Mouse (Mus musculus): Measurements from ENCODE around the gene Cobl. TPM values are rescaled to one million over a fixed set of nuclear protein-coding genes. Genes with fewer than 3 reads are reported as not detected.

Gene Cobl
- total RNA-seq, 2 experiments from 2014 or later = 49.0 to 49.8 TPM

- DNase-seq = no peak
- intact Hi-C loops (cut with DNase I) = no loop called here
These were observed 70.6 kb downstream of the Cobl start for GRCm38 (mm10) chr11:12394151-12394550.

GRCm38 (mm10) chr11:12384826-12385225 is 79.9 kb downstream of the Cobl start:
- peak; percentile 83 for DNase-seq
- intact Hi-C loops (cut with DNase I) = no loop called here

GRCm38 (mm10) chr11:12382991-12383390 is 81.8 kb downstream of the Cobl start:
- intact Hi-C loops (cut with DNase I) = no loop called here
- no peak for DNase-seq

DNA sequence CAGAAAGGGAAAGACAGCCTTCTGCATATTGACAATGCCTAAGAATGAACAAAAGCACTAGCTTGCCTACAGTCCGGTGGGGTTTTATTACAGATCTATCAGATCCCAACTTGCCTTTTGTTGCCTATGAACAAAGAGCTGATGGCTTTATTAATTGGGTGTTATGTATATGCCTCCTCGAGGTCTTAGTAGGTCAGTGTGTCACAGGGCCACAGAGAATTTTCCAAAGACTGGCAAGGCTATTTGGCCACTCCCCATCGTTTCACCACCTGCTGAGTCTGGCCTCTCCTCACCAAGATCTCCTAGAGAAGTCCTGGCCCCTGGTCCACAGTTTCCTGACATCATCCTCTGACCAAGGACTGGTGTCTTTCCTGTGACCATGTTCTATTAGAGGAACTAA is 83.7 kb downstream of the Cobl start:
- DNase-seq = no peak
- intact Hi-C loops (cut with DNase I) = no loop called here

DNA sequence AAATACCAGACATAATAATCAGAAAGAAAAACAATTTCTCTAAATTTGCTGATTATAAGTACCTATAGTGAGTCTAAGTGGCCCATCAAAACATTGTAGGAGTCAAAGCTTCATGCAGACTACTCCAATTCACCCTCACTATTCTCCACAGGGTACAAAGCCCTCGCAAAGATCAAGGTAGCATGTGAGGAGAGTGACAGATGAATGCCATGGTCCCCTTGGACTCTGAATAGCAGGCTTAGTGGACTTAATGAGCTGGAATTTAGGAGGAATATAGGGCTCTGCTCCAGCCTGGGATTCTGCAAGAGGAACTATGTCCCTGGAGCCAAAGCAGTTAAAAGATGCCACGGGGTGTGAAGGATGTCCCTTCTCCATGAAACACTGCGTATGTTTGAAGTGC is 88.1 kb downstream of the Cobl start:
- intact Hi-C loops (cut with DNase I) = no loop called here
- DNase-seq = no peak

DNA sequence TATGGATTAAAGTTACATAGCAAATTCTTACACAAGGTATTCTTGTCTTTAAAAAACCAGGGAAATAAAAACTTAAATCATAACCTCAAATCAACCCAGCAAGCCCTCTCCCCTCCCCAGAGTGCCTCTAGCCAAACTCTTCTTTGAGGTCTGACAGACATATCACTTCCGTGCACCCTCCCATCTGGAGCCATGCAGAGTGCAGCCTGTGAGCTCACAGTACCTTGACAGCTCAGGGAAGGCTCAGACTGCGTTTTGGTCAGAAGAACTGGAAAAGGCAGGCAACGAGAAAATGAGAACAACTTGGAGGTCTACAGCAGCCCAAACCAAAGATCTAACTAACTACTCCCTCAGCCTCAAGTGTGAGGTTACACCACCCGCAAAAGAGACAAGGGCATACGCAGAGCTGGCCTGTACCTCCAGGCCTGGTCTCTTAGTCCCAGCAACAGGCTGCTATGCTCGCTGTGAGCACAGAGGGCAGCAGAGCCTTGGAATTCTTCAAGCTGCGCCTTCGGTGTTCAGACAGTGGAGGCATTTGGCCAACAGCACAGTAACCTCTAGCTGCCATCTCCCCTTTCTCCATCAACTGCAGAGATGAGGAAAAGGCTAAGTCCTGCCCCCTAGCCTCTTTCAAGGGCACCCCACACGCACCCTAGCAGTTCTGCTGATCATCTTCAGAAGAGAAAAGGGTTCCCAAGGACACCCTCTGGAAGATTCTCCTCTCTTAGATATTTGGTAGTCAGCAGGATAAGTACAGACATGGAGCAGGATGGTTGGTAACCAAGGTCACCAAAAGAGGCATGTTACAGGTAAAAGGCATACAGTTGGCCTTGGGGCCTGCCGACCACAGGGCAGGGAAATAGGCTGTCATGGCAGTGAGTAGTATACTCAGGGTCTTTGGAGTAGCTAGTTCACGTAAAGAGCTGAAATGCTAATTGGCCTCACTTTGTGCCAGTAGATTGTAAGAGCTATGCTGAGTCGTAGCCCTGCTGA is 91.4 kb downstream of the Cobl start:
- DNase-seq = peak; percentile 82
- intact Hi-C loops (cut with DNase I) = loop anchor here (5.0 kb wide), 1 partner anchor 159 kb away; no protein-coding TSS in a partner anchor

DNA sequence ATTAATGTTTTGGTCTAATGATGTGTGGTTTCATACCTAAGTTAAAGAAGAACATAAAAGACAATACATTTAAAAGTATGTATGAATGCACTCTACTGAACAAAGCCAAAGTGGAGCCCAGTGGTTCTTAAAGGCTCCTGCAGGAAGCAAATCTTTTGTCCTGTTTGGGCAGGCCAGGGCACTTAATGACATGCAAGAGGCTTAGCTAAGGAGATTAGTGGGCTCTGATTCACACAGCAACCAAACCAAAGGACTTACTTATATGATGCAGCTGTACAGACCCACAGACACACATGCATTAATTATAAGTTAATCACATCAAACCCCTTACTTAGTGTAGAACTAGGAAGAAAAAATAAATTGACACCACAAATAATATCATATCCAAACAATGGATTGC is 93.8 kb downstream of the Cobl start:
- no peak for DNase-seq
- intact Hi-C loops (cut with DNase I) = loop anchor here (5.0 kb wide), 1 partner anchor 161 kb away; no protein-coding TSS in a partner anchor

DNA sequence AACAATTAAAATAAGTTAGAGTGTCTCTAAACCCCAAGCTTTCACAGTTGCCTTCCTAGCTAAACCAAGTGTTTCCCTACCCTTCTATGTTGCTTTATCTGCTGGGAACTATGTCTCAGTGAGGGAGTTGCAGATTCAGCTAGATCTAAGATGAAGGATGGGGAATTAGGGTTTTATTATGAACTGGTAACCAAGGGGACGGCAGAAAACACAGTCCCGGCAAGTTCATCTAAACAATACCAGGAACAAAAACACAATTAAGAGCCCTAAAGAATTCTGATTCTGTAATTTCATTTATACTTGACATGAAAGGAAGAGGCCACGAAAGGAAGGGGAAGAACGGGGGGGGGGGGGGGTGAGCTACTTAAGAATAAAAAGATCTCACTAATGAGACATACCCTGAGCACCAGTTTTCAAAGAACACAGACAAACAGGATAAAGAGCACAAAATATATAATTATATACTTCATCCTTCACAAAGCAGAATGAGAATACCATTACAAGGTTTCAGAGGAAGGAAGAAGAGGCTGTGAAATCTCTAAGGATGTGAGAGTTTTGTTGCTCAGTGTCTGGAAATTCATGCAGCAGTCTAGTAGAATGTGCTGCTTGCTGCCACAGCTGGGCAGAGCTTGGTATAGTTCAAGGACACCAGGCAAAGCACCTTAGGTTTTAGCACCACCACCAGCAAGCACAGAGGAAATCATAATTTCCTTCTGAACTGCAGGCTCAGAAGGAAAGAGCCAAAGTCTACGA is 97.2 kb downstream of the Cobl start:
- intact Hi-C loops (cut with DNase I) = no loop called here
- no peak for DNase-seq

- DNase-seq = peak; percentile 41
- intact Hi-C loops (cut with DNase I) = loop anchor here (10.0 kb wide), 2 partner anchors 325 to 545 kb away; partner anchors contain the start of gene Grb10
These were observed 105.3 kb downstream of the Cobl start for GRCm38 (mm10) chr11:12359336-12360000.

DNA sequence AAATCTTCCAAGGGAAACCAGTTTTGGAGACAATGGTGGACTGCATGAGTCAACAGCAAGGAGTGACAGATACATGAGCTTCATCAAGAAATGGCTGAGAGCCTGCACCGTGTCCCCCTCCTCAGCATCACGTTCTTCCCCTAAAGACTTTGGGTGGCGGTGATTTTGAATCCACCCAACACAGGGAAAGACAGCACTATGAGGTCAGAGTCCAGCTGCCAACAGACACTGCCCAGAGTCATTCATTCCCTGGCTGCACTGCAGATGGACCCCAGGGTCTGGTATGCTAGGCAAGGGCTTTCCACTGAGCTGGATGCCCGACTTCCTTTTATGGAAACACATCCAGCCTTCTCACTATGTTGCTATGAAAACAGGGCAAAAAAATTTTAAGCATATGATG is 106.2 kb downstream of the Cobl start:
- no peak for DNase-seq
- intact Hi-C loops (cut with DNase I) = loop anchor here (10.0 kb wide), 2 partner anchors 324 to 544 kb away; partner anchors contain the start of gene Grb10

DNA sequence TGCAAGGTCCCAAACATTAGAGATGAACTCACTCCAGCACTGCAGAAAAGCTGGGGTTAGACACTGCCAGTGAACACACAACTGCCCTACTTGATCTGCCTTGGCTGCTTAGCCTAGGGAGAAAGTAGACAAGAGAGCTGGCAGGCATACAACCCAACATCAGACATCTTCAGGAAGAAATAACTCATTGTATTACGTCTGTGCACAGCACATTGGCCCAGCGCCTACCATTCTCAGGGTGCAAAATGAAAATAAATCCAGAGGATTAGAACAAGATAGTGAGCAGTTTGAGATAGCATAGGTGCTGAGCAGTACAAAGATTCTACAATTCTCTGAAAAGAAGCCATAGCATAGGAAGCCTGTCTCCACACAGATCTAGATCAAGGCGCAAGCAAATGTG is 109.1 kb downstream of the Cobl start:
- intact Hi-C loops (cut with DNase I) = loop anchor here (10.0 kb wide), 2 partner anchors 321 to 541 kb away; partner anchors contain the start of gene Grb10
- DNase-seq = no peak

GRCm38 (mm10) chr11:12350986-12351546 is 113.7 kb downstream of the Cobl start:
- intact Hi-C loops (cut with DNase I) = loop anchor here (10.0 kb wide), 2 partner anchors 316 to 536 kb away; partner anchors contain the start of gene Grb10
- no peak for DNase-seq

DNA sequence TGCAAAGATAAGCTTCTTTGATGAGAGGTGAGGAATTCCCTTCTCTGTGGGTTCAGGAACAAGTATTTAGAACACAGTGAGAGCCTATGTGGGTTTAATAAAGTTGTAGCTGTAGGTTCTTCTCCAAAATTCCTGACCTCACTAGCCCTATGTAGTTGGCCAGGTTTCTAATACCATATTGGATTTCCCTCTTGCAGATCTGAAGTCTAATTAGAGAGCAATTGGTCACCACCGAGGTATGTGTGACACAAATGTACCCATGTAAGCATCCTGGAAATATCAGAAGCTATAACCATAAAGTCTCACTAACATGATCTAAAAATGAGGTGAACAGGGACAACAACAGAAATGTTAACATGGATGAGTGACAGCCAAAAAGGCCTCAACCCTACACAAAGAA is 114.7 kb downstream of the Cobl start:
- DNase-seq = no peak
- intact Hi-C loops (cut with DNase I) = loop anchor here (10.0 kb wide), 2 partner anchors 315 to 535 kb away; partner anchors contain the start of gene Grb10

DNA sequence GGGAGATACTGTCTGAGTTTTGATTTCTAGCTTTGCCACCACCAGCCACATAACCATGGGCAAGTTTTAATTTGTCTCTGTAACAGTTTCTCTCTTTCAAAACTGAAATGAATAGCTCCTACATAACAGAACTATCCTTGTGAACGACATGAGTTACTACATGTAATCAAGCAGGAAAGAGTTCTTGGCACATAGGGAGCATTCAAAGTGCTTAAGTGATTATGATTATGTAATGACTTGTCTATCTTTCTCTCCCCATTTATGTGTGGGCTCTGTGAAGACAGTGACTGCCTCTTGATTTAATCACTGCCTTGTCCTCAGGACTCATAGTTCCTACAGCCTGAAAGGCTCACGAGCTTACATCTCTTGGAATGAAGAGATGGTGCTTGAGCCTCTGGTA is 118.3 kb downstream of the Cobl start:
- intact Hi-C loops (cut with DNase I) = no loop called here
- DNase-seq = no peak

DNA sequence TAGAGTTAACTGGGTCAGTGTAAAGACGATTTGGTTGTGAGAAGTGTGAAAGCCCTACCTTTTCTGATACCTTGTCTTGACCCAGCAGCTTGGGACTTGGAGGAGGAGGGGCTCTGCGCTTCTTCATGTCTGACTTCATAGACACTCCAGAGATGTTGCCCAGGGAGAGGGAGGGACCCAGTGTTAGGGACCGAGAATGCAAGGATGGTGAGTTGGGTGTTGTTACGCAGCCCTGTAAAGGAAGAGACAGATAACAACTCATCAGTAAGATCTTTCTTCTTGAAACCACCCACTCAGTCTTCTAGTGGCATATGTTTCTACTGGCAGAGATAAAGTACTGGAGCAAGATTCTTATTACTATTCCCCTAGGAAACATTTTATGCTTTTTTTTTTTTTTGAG is 121.1 kb downstream of the Cobl start:
- intact Hi-C loops (cut with DNase I) = no loop called here
- no peak for DNase-seq

GRCm38 (mm10) chr11:12340697-12341096 is 124.1 kb downstream of the Cobl start:
- intact Hi-C loops (cut with DNase I) = no loop called here
- DNase-seq = no peak

- intact Hi-C loops (cut with DNase I) = no loop called here
These were observed 128.6 kb downstream of the Cobl start for GRCm38 (mm10) chr11:12336145-12336544.

GRCm38 (mm10) chr11:12331997-12332396 is 132.8 kb downstream of the Cobl start:
- intact Hi-C loops (cut with DNase I) = no loop called here
- peak; percentile 38 for DNase-seq

More at GRCm38 (mm10) chr11:12336145-12336544, 128.6 kb downstream of the Cobl start:
- no peak for DNase-seq

GRCm38 (mm10) chr11:12321445-12321844 is 143.3 kb downstream of the Cobl start:
- no peak for DNase-seq
- intact Hi-C loops (cut with DNase I) = no loop called here

GRCm38 (mm10) chr11:12319318-12319717 is 145.4 kb downstream of the Cobl start:
- intact Hi-C loops (cut with DNase I) = no loop called here
- DNase-seq = peak; percentile 23

All from left cerebral cortex, postnatal 4 days (tissue).